Mouse (Mus musculus): Measurements from ENCODE around the gene Ehd3. TPM values are rescaled to one million over a fixed set of nuclear protein-coding genes. Genes with fewer than 3 reads are reported as not detected.
A peak's percentile ranks its signal among the peaks of the same experiment; 100 is the strongest.

Gene Ehd3
- polyA plus RNA-seq (2016; fragmentation: Nextera tagmentation; extraction: Ambion mirVana): 29.8 and 30.3 TPM in 2 replicates

DNA sequence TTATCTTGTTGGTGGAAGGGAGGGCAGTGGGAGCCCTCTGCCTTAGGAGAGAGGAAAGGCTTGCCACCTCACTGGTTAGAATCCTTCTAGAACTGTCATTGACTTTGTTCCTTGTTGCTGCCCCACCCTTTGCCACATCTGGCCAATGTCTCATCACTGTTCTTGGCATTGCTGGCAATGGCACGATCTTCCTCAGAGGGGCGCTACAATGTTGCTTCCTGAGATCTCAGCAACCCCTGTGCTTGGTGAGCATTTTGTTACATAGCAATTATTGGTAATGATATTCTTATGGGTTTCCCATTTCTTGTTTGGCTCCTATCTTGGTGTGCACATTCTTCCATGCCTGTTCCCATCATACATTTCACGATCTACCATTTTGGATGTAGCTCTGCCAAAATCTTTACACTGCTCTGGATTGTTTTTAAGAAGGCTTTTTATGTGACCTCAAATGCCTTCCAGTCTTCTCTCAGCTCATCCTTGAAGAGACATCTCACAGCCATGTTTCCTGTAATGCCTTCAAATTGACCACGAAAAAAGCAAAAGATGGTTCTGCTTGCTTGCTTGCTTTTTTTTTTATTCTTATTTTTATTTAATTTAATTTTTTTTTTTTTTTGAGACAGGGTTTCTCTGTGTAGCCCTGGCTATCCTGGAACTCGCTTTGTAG is at the start of gene Ehd3:
Ehd3 (plus strand) TSS at position 614 of the 664 bp plus-strand sequence.
- H3K4me2 ChIP-seq: peak within 1 kb of the TSS; percentile 69
- H3K36me3 ChIP-seq: no peaks in the 10 kb centered on the region
- 71% methylated on average over 5 of the region's 5 CpGs for WGBS (ENCODE audit: insufficient replicate concordance)
- no peak for ATAC-seq
- peaks cover 23% of the 10 kb centered on the region for H3K27me3 ChIP-seq (replicated peaks)
- H3K4me1 ChIP-seq: peaks cover 10% of the 10 kb centered on the region; the same call in 1 of the 2 replicates
- H3K27ac ChIP-seq: no peak within 1 kb of the TSS
- no peaks in the 10 kb centered on the region for H3K9me3 ChIP-seq (replicated peaks)
- peak within 1 kb of the TSS; percentile 59 for H3K4me3 ChIP-seq
- H3K9ac ChIP-seq: peak within 1 kb of the TSS; percentile 52

DNA sequence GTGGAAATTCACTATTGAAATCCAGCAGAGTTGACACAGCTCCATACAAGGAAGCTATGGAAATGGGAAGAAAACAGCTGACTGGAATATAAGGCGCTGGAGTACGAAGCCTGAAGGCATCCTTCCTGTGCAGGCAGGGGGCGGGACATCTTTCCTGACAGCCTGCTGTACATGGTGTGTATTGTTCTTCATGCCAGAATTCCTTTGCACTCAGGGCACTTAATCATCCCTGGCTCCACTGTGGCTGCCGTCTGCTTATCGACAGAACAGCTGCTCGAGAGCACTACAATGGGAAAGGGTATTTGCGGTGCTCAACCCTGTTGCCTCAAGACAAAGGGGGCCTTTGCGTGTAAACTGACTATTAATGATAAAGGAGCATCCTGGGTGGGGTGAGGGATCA is 33.0 kb upstream of the Ehd3 start:
- H3K4me3 ChIP-seq: no peak overlapping the region

DNA sequence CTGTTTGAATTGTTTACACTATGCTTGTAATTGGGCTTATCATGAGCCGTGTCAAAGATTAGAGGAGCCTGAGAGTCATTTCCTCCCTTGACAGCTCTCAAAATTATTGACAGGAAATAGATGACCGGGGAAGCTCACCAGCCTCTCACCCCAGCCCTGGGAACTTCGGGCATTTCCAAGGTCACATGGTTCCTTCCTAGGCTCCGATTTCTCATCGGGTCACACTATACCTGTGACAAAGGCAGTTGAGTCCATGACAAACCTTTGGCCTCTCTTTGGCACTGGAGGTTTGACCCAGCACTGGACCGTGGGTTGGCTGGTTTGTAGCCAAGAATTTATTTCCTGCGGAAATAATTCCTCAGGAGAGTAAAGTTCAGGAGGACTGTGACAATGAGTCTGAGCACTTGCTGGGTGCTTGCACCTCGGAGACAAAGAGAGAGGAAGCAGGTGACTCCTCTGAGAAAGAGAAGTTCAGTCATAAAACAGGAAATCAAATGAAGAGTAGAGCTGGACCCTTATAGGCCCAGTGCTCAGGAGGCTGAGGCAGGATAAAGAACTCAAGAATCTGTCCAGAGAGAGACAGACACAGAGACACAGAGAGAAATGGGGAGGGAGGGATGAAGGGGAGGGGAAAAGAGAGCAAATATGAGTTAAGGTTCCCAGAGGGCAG is 17.2 kb upstream of the Ehd3 start:
- Histone ChIP-seq H3K4me2 (no peak overlapping the region), H3K4me1 (no peaks in the 10 kb centered on the region), H3K4me3 (no peak overlapping the region), H3K36me3 (no peaks in the 10 kb centered on the region), H3K27me3 (replicated peaks) (no peaks in the 10 kb centered on the region), H3K9ac (no peak overlapping the region), H3K27ac (no peak overlapping the region), H3K9me3 (replicated peaks) (no peaks in the 10 kb centered on the region)
- 35% methylated on average over 8 of the region's 8 CpGs for WGBS (ENCODE audit: insufficient replicate concordance)
- 0 out of 2 replicates have a peak, but pooled peaks have one; percentile 37 for ATAC-seq

More for the DNA sequence above, 33.0 kb upstream of the Ehd3 start:
- Histone ChIP-seq H3K9me3 (replicated peaks) (no peaks in the 10 kb centered on the region), H3K27me3 (replicated peaks) (no peaks in the 10 kb centered on the region), H3K9ac (no peak overlapping the region), H3K27ac (no peak overlapping the region), H3K4me2 (no peak overlapping the region), H3K36me3 (no peaks in the 10 kb centered on the region), H3K4me1 (no peaks in the 10 kb centered on the region)
- no peak for ATAC-seq
- 47% methylated on average over 8 of the region's 8 CpGs for WGBS (ENCODE audit: insufficient replicate concordance)

DNA sequence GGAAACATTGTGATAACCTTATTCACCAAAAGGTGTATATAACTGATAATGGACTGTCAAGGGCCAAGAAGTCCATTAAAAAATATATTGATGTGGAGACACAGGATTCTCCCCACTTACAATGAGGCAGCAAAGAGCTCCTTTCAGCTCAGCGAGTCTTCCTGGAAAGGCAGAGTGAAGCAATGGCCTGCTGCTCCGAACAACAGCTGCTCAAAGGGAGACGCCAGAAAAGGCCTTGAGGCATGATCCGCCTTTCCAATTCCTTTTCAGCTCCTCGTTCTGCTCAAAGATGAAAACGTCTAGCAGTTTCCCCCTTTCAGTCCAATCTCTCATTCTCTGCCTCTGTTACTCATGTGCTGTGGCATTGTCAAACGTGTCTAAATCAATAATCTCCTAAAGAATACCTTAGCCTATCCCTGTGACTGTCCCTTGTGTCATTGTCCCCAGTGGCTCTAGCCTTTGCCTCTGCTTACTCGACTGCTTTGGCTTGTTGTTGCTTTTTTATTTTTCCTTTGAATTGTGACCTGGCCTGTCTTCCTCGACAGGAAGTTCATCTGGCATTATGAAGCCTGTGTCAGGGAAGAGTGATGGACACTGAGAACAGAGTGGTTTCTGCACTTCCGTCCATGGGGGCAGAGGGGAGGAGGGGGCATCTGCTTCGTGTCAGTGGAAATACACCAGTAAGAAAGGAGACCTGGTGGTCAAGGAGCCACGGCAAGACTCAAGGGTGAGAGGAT is 13.5 kb upstream of the Ehd3 start:
- no peaks in the 10 kb centered on the region for H3K36me3 ChIP-seq
- WGBS (ENCODE audit: insufficient replicate concordance): 39% methylated on average over 12 of the region's 12 CpGs

DNA sequence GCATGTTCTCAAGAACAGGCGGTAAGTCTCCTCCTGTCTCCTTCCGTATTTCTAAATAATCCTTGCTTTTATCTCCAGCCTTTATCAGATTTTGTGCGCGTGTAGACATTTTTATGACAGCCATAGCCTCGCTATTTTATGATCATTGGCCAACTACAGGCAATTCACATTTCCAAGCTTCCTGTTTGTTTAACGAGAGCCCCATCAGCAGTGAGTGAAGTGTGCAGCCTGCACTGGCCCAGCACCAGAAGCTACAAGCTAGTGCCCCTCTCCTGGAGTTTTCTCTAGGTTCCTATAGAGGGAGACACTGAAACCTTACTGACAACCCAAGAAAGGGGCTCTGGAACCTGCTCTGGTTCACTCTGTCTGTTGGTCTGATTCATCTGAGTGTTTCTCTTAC is 7.1 kb upstream of the Ehd3 start:
- H3K27ac ChIP-seq: no peak overlapping the region
- H3K4me3 ChIP-seq: no peak overlapping the region
- no peaks in the 10 kb centered on the region for H3K4me1 ChIP-seq
- H3K36me3 ChIP-seq: no peaks in the 10 kb centered on the region
- ATAC-seq: no peak
- H3K27me3 ChIP-seq (replicated peaks): no peaks in the 10 kb centered on the region
- no peak overlapping the region for H3K4me2 ChIP-seq
- no peak overlapping the region for H3K9ac ChIP-seq
- WGBS (ENCODE audit: insufficient replicate concordance): 64% methylated on average over 6 of the region's 6 CpGs
- H3K9me3 ChIP-seq (replicated peaks): no peaks in the 10 kb centered on the region

More for the DNA sequence above, 13.5 kb upstream of the Ehd3 start:
- H3K9ac ChIP-seq: no peak overlapping the region
- H3K4me1 ChIP-seq: no peaks in the 10 kb centered on the region
- no peak overlapping the region for H3K4me3 ChIP-seq
- H3K27ac ChIP-seq: no peak overlapping the region
- H3K27me3 ChIP-seq (replicated peaks): no peaks in the 10 kb centered on the region
- H3K4me2 ChIP-seq: no peak overlapping the region
- H3K9me3 ChIP-seq (replicated peaks): no peaks in the 10 kb centered on the region
- ATAC-seq: no peak

DNA sequence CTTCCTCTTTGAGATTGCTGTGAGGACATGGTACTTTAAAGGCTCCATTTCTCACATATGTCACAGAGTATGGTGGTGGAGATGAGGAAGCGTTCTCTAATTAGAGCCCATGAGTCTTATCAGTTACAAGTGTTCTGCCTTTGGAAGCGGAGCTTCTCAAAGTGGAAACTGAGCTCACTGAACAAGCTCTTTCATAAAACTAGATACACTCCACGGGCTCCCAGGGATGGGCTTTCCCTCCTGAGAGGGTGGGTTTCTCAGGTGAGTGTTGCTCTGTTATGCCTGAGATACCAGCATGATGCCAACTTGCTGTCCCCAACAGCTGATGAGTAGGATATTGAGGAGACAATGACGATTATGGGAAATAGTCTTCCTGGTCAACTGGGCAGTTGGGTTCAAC is 6.2 kb upstream of the Ehd3 start:
- Histone ChIP-seq H3K9ac (no peak overlapping the region), H3K4me2 (no peak overlapping the region), H3K27ac (no peak overlapping the region), H3K27me3 (replicated peaks) (no peaks in the 10 kb centered on the region), H3K36me3 (no peaks in the 10 kb centered on the region), H3K4me3 (no peak overlapping the region), H3K9me3 (replicated peaks) (no peaks in the 10 kb centered on the region), H3K4me1 (no peaks in the 10 kb centered on the region)
- no peak for ATAC-seq
- WGBS (ENCODE audit: insufficient replicate concordance): 60% methylated on average over 4 of the region's 4 CpGs

DNA sequence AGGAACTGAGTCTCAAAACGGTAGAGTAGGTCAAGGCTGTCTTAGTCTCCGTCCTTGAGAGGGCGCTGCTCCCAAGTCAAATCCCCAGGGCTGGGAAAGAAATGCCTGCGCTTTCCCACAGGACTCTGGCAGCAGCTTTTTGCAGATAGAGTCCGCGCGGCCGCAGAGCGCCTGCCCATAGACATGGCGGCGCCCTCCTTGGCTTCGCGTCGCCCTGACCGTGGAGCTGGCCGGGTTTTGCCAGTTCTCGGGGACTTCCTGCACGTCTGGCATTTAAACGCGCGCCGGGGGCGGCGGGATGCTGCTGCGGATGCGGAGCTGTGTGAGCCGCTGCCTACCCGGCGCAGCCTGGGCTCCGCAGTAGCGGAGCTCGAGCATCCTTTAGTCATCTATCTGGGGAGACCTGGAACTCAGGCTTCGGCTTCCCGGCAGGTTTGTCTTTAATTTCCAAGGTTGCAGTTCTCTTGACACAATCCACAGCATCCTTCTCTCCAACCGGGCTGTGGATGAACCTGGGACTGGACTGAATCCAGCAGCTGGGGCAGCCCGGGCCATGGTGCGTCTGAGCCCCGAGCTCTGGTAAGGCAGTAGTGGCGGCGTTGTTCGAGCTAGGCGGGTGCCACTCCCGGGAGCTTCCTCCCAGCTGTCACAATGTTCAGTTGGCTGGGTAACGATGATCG is 798 bp downstream of the Ehd3 start:
- H3K27ac ChIP-seq: no peak overlapping the region
- H3K4me2 ChIP-seq: peak overlapping the region; percentile 69
- H3K9me3 ChIP-seq (replicated peaks): no peaks in the 10 kb centered on the region
- ATAC-seq: peak; percentile 83
- H3K4me1 ChIP-seq: peaks cover 15% of the 10 kb centered on the region; the same call in 1 of the 2 replicates
- H3K9ac ChIP-seq: peak overlapping the region; percentile 52
- WGBS (ENCODE audit: insufficient replicate concordance): 1% methylated on average over 45 of the region's 45 CpGs
- peaks cover 23% of the 10 kb centered on the region for H3K27me3 ChIP-seq (replicated peaks)
- H3K4me3 ChIP-seq: peak overlapping the region; percentile 59
- no peaks in the 10 kb centered on the region for H3K36me3 ChIP-seq

DNA sequence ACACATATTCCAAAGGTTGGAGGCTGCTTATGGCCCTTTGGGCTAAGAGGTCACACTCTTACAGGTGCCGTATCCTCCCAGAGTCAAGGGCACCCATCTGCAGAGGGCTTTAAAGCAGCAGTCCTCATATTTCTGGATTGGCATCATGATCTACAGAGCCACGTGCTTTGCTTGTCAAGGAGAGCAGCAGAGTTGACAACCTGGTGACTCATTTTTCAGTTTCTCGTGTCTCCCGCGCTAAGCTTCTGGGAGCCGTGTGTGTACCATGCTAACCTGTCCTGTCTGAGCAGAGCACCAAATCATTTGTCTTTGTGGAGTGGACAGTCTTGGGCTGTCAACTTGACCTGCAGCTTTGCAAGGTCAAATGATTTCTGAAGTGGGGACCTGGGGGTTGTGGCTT is 2.4 kb downstream of the Ehd3 start:
- Histone ChIP-seq H3K9me3 (replicated peaks) (no peaks in the 10 kb centered on the region), H3K4me1 (peaks cover 15% of the 10 kb centered on the region; the same call in 1 of the 2 replicates), H3K27ac (no peak overlapping the region), H3K27me3 (replicated peaks) (peaks cover 23% of the 10 kb centered on the region), H3K4me3 (peak overlapping the region; percentile 59), H3K9ac (no peak overlapping the region), H3K36me3 (no peaks in the 10 kb centered on the region), H3K4me2 (peak overlapping the region; percentile 29)
- WGBS (ENCODE audit: insufficient replicate concordance): 65% methylated on average over 6 of the region's 6 CpGs
- no peak for ATAC-seq

DNA sequence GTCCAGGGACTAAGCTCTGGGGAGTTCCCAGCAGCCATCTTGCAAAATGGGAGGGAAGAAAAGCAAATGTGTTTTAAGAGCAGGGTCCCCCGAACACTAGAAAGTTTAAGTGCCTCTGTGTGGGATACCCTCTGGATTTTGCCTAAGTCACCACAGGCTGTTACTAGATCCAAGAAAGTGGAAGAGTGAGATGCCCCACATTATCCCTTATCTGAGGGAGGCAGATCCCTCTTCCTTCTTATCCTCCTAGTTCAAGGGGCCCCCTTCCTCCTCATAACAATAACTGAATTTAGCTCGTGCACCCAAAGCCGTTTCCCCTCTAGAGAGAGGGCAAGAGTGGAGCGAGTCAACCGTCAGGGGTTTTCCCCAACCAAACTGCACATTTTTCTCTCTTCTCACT is 3.3 kb downstream of the Ehd3 start:
- 27% methylated on average over 5 of the region's 5 CpGs for WGBS (ENCODE audit: insufficient replicate concordance)

DNA sequence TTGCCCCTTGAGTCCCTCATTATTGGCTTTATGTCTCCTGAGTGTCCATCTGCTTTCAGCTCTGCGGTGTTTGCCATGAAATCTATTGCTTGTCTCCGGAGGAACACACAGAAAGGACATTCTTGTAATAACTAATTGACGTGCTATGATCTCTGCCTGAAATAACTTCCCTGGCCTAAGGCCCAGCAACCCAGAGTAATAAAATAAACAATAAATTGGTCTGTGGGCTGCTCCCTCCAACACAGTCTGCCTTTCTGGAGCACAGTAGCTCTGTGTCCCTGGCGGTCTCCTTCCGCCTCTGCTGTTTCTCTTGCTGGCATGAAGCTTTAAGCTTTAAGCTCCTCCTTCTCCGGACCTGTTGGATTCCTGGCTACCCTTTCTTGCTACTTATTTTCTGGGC is 4.5 kb downstream of the Ehd3 start:
- no peak for ATAC-seq
- WGBS (ENCODE audit: insufficient replicate concordance): 75% methylated on average over 6 of the region's 6 CpGs

More for the DNA sequence above, 3.3 kb downstream of the Ehd3 start:
- Histone ChIP-seq H3K9ac (no peak overlapping the region), H3K27me3 (replicated peaks) (peaks cover 23% of the 10 kb centered on the region), H3K4me1 (peaks cover 15% of the 10 kb centered on the region; the same call in 1 of the 2 replicates), H3K9me3 (replicated peaks) (no peaks in the 10 kb centered on the region), H3K36me3 (no peaks in the 10 kb centered on the region), H3K27ac (0 out of 2 replicates have a peak overlapping the region, but pooled peaks have one; percentile 20), H3K4me3 (peak overlapping the region; percentile 20), H3K4me2 (peak overlapping the region; percentile 43)
- ATAC-seq: no peak

DNA sequence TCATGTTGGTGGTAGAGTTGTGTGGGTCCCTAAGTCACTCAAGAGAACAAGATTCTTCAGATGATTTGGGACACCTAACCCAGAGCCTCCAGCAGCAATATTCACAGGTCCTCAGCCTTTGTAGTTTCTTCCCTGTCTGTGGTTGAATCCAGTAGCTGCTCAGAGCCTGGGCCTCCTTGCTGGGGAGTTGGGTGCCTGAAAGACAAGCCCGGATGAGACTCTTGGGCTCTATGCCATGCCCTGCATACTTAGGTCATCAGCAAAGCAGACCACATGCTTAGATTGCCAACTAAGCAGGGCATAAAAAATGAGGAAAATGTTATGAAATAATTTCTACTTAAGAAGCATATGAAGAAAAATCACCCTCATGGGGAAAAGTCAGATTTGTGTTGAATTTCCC is 6.9 kb downstream of the Ehd3 start:
- Histone ChIP-seq H3K36me3 (no peaks in the 10 kb centered on the region), H3K4me2 (no peak overlapping the region), H3K9ac (no peak overlapping the region), H3K4me3 (no peak overlapping the region), H3K4me1 (peaks cover 13% of the 10 kb centered on the region; the same call in 1 of the 2 replicates), H3K27me3 (replicated peaks) (no peaks in the 10 kb centered on the region), H3K9me3 (replicated peaks) (no peaks in the 10 kb centered on the region), H3K27ac (no peak overlapping the region)
- ATAC-seq: no peak
- WGBS (ENCODE audit: insufficient replicate concordance): 74% methylated on average over 1 of the region's 1 CpGs

More for the DNA sequence above, 4.5 kb downstream of the Ehd3 start:
- no peak overlapping the region for H3K4me3 ChIP-seq
- H3K4me2 ChIP-seq: peak overlapping the region; percentile 31
- H3K27ac ChIP-seq: no peak overlapping the region
- H3K9ac ChIP-seq: no peak overlapping the region
- H3K9me3 ChIP-seq (replicated peaks): no peaks in the 10 kb centered on the region
- H3K27me3 ChIP-seq (replicated peaks): peaks cover 18% of the 10 kb centered on the region
- H3K36me3 ChIP-seq: no peaks in the 10 kb centered on the region
- H3K4me1 ChIP-seq: peaks cover 15% of the 10 kb centered on the region; the same call in 1 of the 2 replicates
